Mouse (Mus musculus) liver, adult 2 months (tissue): Measurements from ENCODE around the gene Zmynd8.

Source experiments
- CTCF ChIP-seq: fragments of 200-500 bp; IDR thresholded peaks from 2 replicates; pipeline ENCODE4 v1.5.1; 2011; ENCODE audit warnings: low read depth, low read length, control low read depth
- POLR2A ChIP-seq: fragments of 200-500 bp; IDR thresholded peaks from 2 replicates; pipeline ENCODE4 v1.6.1; 2011; ENCODE audit warnings: low read length, control low read depth; ENCODE audit not compliant: insufficient read depth; ENCODE audit errors: extremely low read depth

DNA sequence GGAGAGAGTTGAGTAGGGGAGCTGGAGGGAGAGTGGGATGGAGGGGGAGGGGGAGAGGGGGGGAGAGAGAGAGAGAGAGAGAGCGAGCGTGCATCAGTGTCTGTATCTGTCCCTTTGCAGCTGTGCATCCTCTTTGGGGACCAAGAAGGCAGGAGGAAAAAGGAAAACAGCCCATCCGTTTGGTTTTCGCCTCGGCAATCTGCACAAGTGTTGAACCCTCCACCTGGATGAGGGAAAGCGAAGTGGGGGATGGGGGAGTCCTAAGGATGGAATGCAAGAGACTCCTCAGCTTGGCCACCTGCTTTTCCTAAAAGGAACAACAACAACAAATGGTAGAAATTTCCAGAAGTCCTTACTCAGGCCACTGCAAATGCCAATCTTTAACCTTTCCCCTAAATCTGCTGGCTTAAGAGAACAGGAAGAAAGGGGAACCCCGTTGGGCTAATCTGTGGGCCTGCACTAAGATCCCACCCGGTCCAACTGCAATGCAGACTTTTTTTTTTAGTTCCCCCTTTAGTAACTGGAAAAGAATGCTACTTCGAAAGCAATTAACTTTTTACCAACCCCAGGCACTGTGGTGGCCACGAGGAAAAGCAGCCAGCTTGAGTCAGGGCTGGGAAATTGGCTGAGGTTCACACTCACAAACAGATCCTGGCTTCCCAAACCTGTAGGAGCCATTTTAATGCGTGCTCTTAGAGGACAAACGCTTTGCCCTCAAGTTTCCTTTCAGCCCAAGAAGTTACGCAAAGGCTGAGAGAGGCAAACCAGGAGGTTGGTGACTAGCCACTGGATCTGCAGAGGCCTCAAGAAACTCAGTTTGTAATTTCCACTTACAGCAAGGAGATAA, 17.0 kb downstream of the Zmynd8 start:
- no peak for TF ChIP-seq CTCF
- TF ChIP-seq POLR2A = no peak
